Mouse (Mus musculus): ENCODE results near the gene Pparg. TPM values are rescaled to one million over a fixed set of nuclear protein-coding genes. Genes with fewer than 3 reads are reported as not detected.
A peak's percentile ranks its signal among the peaks of the same experiment; 100 is the strongest.

Gene Pparg
- total and polyA plus RNA-seq, 3 experiments, result not detected

DNA sequence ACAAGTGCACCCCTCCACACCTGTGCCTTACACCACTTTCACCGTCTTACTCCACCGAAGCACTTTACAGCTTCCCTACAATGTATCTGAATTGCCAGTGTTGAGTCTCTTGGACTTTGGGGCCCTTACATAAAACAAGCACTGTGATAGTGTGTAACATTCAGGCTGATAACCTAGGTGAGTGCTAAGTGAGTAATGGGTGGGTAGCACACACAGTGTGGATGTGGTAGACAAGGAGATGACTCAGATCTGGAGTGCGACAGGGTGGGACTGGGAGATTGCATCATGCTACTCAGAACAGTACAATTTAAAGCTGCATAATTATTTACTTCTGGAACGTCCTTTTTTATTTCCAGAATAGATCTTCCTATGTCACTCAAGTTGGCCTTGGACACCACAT, 45.0 kb upstream of the Pparg start:
- no peaks in the 10 kb centered on the region for H3K36me3 ChIP-seq (replicated peaks in 1 of 2; ENCODE audit: control insufficient read depth in 1 of 2, insufficient read depth in 1 of 2, low read length in 1 of 2)

DNA sequence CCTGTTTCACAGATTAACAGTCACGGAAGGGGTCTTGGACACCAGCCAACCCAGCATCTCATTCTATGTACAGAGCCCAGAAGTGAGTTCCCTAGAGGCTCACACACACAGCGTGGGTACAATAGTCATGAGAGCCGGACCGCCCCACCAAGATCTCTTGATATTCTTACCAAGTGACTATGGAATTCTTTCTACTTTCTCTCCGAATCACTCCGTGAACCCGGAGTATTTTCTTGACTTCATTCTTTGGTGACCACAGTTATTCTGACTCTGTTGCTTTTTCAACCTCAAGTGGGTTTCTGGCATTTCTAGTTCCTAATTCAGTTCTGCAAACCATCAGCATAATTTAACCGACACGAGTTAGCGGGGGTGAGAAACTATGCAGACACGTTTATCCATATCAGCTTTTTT, 43.9 kb upstream of the Pparg start:
- no peaks in the 10 kb centered on the region for H3K36me3 ChIP-seq (replicated peaks in 1 of 2; ENCODE audit: control insufficient read depth in 1 of 2, insufficient read depth in 1 of 2, low read length in 1 of 2)
- H3K27me3 ChIP-seq (replicated peaks), result no peaks in the 10 kb centered on the region
- in situ Hi-C loops (cut with MboI; ENCODE audit: low pct_ligation_motif_present, low pct_unique_long_range_greater_than_20kb, low sequenced_read_pairs) (no loop called here), dilution Hi-C loops (cut with MboI; ENCODE audit: extremely low pct_ligation_motif_present, extremely low pct_unique_long_range_greater_than_20kb, low sequenced_read_pairs) (no loop called here)
- no peaks in the 10 kb centered on the region for H3K9me3 ChIP-seq (replicated peaks; ENCODE audit: low read length)
- no peak overlapping the region for H3K4me3 ChIP-seq (replicated peaks in 1 of 3; ENCODE audit: low read depth in 2 of 3, low read length in 2 of 3, poor library complexity in 1 of 3)
- H3K4me2 ChIP-seq (ENCODE audit: insufficient read depth, low read depth, poor library complexity, severe bottlenecking), result no peak overlapping the region
- peak overlapping the region; percentile 18; the same call in 1 of the 2 replicates for H3K9ac ChIP-seq (ENCODE audit: insufficient read depth, low read depth)
- TF ChIP-seq POLR2A (IDR thresholded peaks at IDR 0.05; ENCODE audit: low read depth, low read length), result no peak
- no peak for TF ChIP-seq KAT2A (IDR thresholded peaks at IDR 0.05; ENCODE audit: insufficient replicate concordance, low read length)
- TF ChIP-seq BHLHE40 (IDR thresholded peaks at IDR 0.05; ENCODE audit: low read depth, low read length), result peak; percentile 38
- TF ChIP-seq UBTF (IDR thresholded peaks at IDR 0.05; ENCODE audit: low read depth, low read length), result no peak
- no peak for TF ChIP-seq TBP (conservative IDR thresholded peaks at IDR 0.05; ENCODE audit: low read depth, low read length)
- TF ChIP-seq ZNF384 (IDR thresholded peaks at IDR 0.05; ENCODE audit: low read depth, low read length), result peak; percentile 58
- TF ChIP-seq CTCF (conservative IDR thresholded peaks at IDR 0.05 in 1 of 2, IDR thresholded peaks at IDR 0.05 in 1 of 2; ENCODE audit: low read depth in 2 of 2, low read length in 2 of 2), result no peak
- TF ChIP-seq IRF4 (IDR thresholded peaks at IDR 0.05; ENCODE audit: low read depth, low read length), result 0 out of 2 replicates have a peak, but pooled peaks have one; percentile 22
- TF ChIP-seq MAZ (IDR thresholded peaks at IDR 0.05; ENCODE audit: low read depth, low read length), result no peak
- no peak for TF ChIP-seq RAD21 (IDR thresholded peaks at IDR 0.05; ENCODE audit: low read depth, low read length)
- TF ChIP-seq CHD1 (IDR thresholded peaks at IDR 0.05; ENCODE audit: low read depth, low read length), result no peak
- TF ChIP-seq JUN (IDR thresholded peaks at IDR 0.05; ENCODE audit: insufficient read depth, low read depth, low read length), result no peak
- TF ChIP-seq MAX (IDR thresholded peaks at IDR 0.05; ENCODE audit: low read length), result no peak
- H3K27ac ChIP-seq (ENCODE audit: insufficient read depth, low read depth), result peak overlapping the region; percentile 11; the same call in 1 of the 2 replicates
- H3K4me1 ChIP-seq (ENCODE audit: control insufficient read depth in 1 of 2, insufficient read depth in 2 of 2), result peaks cover 15 to 55% of the 10 kb centered on the region in 2 experiments
- no peaks in the 10 kb centered on the region for H3K79me2 ChIP-seq (replicated peaks; ENCODE audit: control insufficient read depth, extremely low read depth, insufficient read depth, poor library complexity, severe bottlenecking)
- no peak for DNase-seq (ENCODE audit: extremely low read depth)

More for the DNA sequence above, 45.0 kb upstream of the Pparg start:
- peak overlapping the region; percentile 66; the same call in 1 of the 2 replicates for H3K27ac ChIP-seq (ENCODE audit: insufficient read depth, low read depth)
- H3K4me3 ChIP-seq (replicated peaks in 1 of 3; ENCODE audit: low read depth in 2 of 3, low read length in 2 of 3, poor library complexity in 1 of 3), result peak overlapping the region in 1 of 3 experiments; percentile 3
- no peak for TF ChIP-seq MAFK (IDR thresholded peaks at IDR 0.05; ENCODE audit: insufficient replicate concordance, low read length)
- no peak for TF ChIP-seq MXI1 (IDR thresholded peaks at IDR 0.05; ENCODE audit: low read depth, low read length)
- TF ChIP-seq MYC (IDR thresholded peaks at IDR 0.05; ENCODE audit: low read depth, low read length), result peak; percentile 67
- no peak for TF ChIP-seq ZC3H11A (IDR thresholded peaks at IDR 0.05; ENCODE audit: low read depth, low read length)
- 0 out of 2 replicates have a peak, but pooled peaks have one; percentile 39 for TF ChIP-seq HCFC1 (IDR thresholded peaks at IDR 0.05; ENCODE audit: low read depth, low read length)
- TF ChIP-seq ZKSCAN1 (IDR thresholded peaks at IDR 0.05; ENCODE audit: borderline replicate concordance, low read depth, low read length), result no peak
- no peak for TF ChIP-seq SMC3 (IDR thresholded peaks at IDR 0.05; ENCODE audit: low read depth, low read length)
- TF ChIP-seq ETS1 (conservative IDR thresholded peaks at IDR 0.05; ENCODE audit: low read depth, low read length), result peak; percentile 77
- TF ChIP-seq RCOR1 (conservative IDR thresholded peaks at IDR 0.05; ENCODE audit: low read depth, low read length), result peak; percentile 85; the same call in 1 of the 2 replicates
- no peak for TF ChIP-seq MAX (IDR thresholded peaks at IDR 0.05; ENCODE audit: low read length)
- TF ChIP-seq GABPA (IDR thresholded peaks at IDR 0.05; ENCODE audit: insufficient replicate concordance, low read depth, low read length), result no peak
- no peak for TF ChIP-seq POLR2AphosphoS2 (IDR thresholded peaks at IDR 0.05; ENCODE audit: low read depth, low read length)
- no peak for TF ChIP-seq ELF1 (IDR thresholded peaks at IDR 0.05; ENCODE audit: low read depth, low read length)
- peak; percentile 98 for TF ChIP-seq JUND (conservative IDR thresholded peaks at IDR 0.05; ENCODE audit: low read depth, low read length)
- TF ChIP-seq ZMIZ1 (IDR thresholded peaks at IDR 0.05; ENCODE audit: low read depth, low read length), result no peak
- TF ChIP-seq E2F4 (IDR thresholded peaks at IDR 0.05; ENCODE audit: insufficient replicate concordance, low read depth, low read length), result 0 out of 2 replicates have a peak, but pooled peaks have one; percentile 21
- TF ChIP-seq USF1 (IDR thresholded peaks at IDR 0.05; ENCODE audit: low read depth, low read length), result no peak
- TF ChIP-seq BHLHE40 (IDR thresholded peaks at IDR 0.05; ENCODE audit: low read depth, low read length), result peak; percentile 63
- peak; percentile 51; the same call in 1 of the 2 replicates for TF ChIP-seq MAZ (IDR thresholded peaks at IDR 0.05; ENCODE audit: low read depth, low read length)
- no peak for TF ChIP-seq CHD1 (IDR thresholded peaks at IDR 0.05; ENCODE audit: low read depth, low read length)
- peak; percentile 41; the same call in 1 of the 2 replicates for TF ChIP-seq CHD2 (IDR thresholded peaks at IDR 0.05; ENCODE audit: low read length)
- no peak for TF ChIP-seq KAT2A (IDR thresholded peaks at IDR 0.05; ENCODE audit: insufficient replicate concordance, low read length)
- no peak for TF ChIP-seq SIN3A (IDR thresholded peaks at IDR 0.05; ENCODE audit: low read length)
- no peak for TF ChIP-seq RAD21 (IDR thresholded peaks at IDR 0.05; ENCODE audit: low read depth, low read length)
- TF ChIP-seq NRF1 (IDR thresholded peaks at IDR 0.05; ENCODE audit: low read depth, low read length), result no peak
- peak; percentile 21; the same call in 1 of the 2 replicates for TF ChIP-seq ZNF384 (IDR thresholded peaks at IDR 0.05; ENCODE audit: low read depth, low read length)
- peak; percentile 95 for TF ChIP-seq JUN (IDR thresholded peaks at IDR 0.05; ENCODE audit: insufficient read depth, low read depth, low read length)
- no peak for TF ChIP-seq POLR2A (IDR thresholded peaks at IDR 0.05; ENCODE audit: low read depth, low read length)
- peak; percentile 100 for TF ChIP-seq IRF4 (IDR thresholded peaks at IDR 0.05; ENCODE audit: low read depth, low read length)
- no peak for TF ChIP-seq PAX5 (IDR thresholded peaks at IDR 0.05; ENCODE audit: low read length)
- TF ChIP-seq NELFE (IDR thresholded peaks at IDR 0.05; ENCODE audit: low read depth, low read length), result peak; percentile 48; the same call in 1 of the 2 replicates
- peak; percentile 95 for TF ChIP-seq EP300 (IDR thresholded peaks at IDR 0.05; ENCODE audit: low read length)
- TF ChIP-seq USF2 (conservative IDR thresholded peaks at IDR 0.05; ENCODE audit: low read depth, low read length), result no peak
- TF ChIP-seq TBP (conservative IDR thresholded peaks at IDR 0.05; ENCODE audit: low read depth, low read length), result peak; percentile 41; the same call in 1 of the 2 replicates
- no peak for TF ChIP-seq CTCF (conservative IDR thresholded peaks at IDR 0.05 in 1 of 2, IDR thresholded peaks at IDR 0.05 in 1 of 2; ENCODE audit: low read depth in 2 of 2, low read length in 2 of 2)
- TF ChIP-seq UBTF (IDR thresholded peaks at IDR 0.05; ENCODE audit: low read depth, low read length), result no peak
- TF ChIP-seq MEF2A (IDR thresholded peaks at IDR 0.05; ENCODE audit: borderline replicate concordance, low read depth, low read length), result peak; percentile 87
- TF ChIP-seq TCF12 (IDR thresholded peaks at IDR 0.05; ENCODE audit: low read depth, low read length), result peak; percentile 82
- DNase-seq (ENCODE audit: extremely low read depth), result peak; percentile 75
- dilution Hi-C loops (cut with MboI; ENCODE audit: extremely low pct_ligation_motif_present, extremely low pct_unique_long_range_greater_than_20kb, low sequenced_read_pairs), result no loop called here
- peak overlapping the region; percentile 36; the same call in 1 of the 2 replicates for H3K9ac ChIP-seq (ENCODE audit: insufficient read depth, low read depth)
- H3K79me2 ChIP-seq (replicated peaks; ENCODE audit: control insufficient read depth, extremely low read depth, insufficient read depth, poor library complexity, severe bottlenecking), result no peaks in the 10 kb centered on the region
- H3K9me3 ChIP-seq (replicated peaks; ENCODE audit: low read length), result no peaks in the 10 kb centered on the region
- peaks cover 10 to 45% of the 10 kb centered on the region in 2 experiments for H3K4me1 ChIP-seq (ENCODE audit: control insufficient read depth in 1 of 2, insufficient read depth in 2 of 2)
- no peaks in the 10 kb centered on the region for H3K27me3 ChIP-seq (replicated peaks)
- peak overlapping the region; percentile 90 for H3K4me2 ChIP-seq (ENCODE audit: insufficient read depth, low read depth, poor library complexity, severe bottlenecking)
- in situ Hi-C loops (cut with MboI; ENCODE audit: low pct_ligation_motif_present, low pct_unique_long_range_greater_than_20kb, low sequenced_read_pairs), result no loop called here
